Mouse (Mus musculus) colon, adult 2 months (tissue): ENCODE data around the gene Tradd. TPM values are rescaled to one million over a fixed set of nuclear protein-coding genes. Genes with fewer than 3 reads are reported as not detected.

Experiments
- polyA plus RNA-seq: library from polyadenylated mRNA; depleted of rRNA; stranded (reverse); fragments of >200 nt; gene quantifications from 2 replicates; pipeline ENCODE4 v1.2.3, GENCODE M21; 2012; rRNA removed

Gene Tradd
- 129 and 138 TPM in 2 replicates for polyA plus RNA-seq

GRCm38 (mm10) chr8:105264024-105264982, at the start of gene Tradd, which contains the start of gene Fbxl8:
Gene Tradd (minus strand): TSS chr8:105264609.
Gene Fbxl8 (plus strand): TSS chr8:105264648.

DNA sequence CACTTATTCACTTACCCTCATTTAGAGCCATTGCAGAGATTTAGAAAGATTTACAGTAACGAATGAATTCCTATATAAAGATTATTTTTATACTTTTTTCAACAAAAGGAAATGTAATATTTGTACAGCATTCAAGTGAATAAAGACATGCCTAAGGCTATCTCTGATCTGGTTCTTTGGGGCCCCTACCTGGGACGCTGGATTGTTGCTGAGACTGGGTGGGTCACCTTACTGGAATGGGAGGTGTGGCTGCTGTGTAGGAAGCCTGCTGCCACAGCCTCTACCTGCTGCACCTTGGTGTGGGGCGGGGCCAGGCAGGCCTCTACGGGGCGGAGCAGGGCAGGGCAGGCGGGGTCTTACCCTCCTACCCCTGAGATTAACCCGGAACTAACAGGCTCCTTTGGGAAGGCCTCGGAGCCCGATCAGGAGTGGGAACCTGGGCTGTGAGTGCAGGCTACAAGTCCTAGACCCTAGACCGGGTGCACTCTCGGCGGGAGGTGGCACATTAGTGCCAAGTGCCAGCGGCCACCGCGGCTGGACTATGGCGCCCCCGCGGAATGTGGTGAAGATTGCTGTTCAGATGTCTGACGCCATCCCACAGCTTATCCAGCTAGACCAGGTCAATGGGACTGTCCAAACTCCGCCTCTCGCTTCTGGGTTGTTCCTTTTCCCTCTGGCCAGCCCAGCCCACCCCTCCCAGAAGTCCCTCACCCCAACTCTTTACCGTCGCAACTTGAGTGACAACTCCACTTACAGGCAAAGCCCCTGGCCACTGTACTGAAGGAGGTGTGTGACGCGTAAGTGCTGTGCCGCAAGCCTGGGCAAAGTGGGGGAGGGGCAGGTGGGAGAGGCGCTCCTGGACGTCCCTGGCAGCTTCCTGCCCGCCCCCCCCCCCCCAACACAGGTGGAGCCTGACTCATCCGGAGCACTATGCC, 41.1 kb upstream of the Tradd start, which contains the start of gene Elmo3:
Elmo3 (plus strand) TSS at position 391 of the 935 bp plus-strand sequence.

GRCm38 (mm10) chr8:105297511-105298192, 33.2 kb upstream of the Tradd start, which contains the start of gene E2f4:
Gene E2f4 (plus strand): TSS chr8:105297663.

DNA sequence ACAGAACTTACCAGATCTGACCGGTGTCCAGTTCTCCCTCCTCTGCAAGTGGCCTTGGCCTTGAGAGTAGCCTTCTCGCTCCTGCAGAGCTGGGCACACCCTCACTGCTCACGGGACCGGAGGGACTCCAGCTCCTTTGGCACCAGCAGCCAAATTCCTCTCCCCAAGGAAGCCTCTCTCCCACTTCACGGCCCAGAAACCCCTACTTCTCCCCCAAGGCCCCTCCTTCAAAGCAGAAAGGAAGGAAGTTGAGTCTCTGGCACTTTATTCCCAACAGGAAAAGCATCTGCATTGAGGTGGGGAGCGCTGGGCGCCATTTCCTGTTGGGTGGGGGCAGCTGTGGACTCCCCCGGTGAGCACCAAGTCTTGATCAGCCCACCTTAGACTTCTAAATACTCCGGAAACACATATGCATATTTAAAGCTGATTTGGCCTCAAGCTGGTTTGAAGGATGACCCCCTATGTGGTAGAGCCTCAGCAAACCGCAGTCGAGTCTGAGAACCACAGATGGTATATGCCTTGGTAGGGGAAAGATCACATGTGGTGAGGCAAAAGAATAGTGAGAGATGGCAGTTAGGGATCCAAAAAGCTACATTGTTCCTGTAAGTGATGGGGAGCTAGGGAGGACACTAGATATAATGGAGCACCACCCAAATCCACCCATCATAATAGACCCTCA, 31.6 kb upstream of the Tradd start, which contains the start of gene Exoc3l:
Exoc3l (minus strand) TSS at position 207 of the 679 bp plus-strand sequence.

GRCm38 (mm10) chr8:105289805-105290460, 25.5 kb upstream of the Tradd start, which contains the start of gene 4931428F04Rik:
Gene 4931428F04Rik (minus strand): TSS chr8:105289864.

GRCm38 (mm10) chr8:105275840-105276239, 11.4 kb upstream of the Tradd start, which contains the start of gene Nol3:
Gene Nol3 (plus strand): TSS chr8:105276140.

DNA sequence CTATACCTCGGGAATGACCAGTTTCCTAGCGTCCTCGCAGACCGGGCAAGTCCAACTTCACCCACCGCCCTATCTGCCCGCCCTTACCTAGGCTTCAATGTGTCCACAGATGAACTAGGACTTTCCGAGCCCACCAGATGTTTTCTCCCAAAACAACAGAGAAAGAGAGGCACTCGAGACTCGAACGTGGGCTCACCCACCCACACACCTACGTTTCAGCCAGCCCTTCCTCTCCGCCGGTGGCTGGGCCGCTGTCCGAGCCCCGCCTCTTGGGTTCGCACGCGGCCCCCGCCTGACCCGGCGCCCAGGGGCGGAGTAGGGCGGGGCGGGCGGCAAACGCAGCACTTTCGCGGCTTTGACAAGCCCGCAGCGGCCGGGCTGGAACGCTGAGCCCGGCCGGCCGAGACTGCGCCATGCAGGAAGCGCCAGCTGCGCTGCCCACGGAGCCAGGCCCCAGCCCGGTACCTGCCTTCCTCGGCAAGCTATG, 5.1 kb upstream of the Tradd start, which contains the start of gene Hsf4:
Hsf4 (plus strand) TSS at position 341 of the 487 bp plus-strand sequence.

GRCm38 (mm10) chr8:105254966-105255350, 9.5 kb downstream of the Tradd start, which contains the start of gene B3gnt9:
Gene B3gnt9 (minus strand): TSS chr8:105255153.

DNA sequence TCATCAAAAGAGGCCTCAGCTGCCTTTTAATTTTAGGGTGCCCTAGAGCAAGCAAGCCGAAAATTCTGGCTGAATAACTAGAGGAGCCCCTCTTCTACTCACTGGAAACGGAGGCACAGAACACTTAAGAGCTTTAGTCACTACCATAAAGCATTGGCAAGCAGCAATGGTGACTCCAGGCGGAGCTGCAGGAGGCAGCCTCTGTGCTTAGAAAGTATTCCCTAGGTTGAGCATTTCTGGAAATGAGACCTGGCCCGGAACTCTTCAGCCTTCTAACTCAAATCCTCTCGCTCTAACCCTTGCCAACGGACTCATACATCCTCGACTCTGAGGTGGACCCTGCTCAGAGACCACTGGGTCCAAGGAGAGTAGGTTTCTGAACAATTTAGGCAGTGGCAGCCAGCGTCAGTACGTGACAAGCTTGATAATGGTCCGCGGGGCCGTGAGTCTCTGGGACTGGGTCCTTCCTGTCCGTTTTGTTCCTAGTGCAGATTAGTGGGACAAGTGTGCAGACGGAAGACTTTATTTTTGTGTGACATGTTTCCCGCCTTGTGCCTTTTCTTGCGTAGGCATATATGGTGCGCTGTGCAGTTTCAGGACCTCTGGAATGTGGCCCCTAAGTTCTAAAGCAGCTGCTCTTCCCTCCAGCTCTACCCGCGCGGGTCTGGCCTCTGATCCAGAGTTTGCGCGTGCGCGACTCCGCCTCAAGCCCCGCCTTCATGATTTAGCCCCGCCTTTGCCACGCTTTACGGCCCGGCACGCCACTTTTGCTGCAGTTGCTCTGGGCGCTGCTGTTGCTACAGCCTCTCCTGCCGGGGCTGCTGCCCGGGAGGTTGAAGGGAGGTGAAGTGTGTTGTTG, 39.8 kb downstream of the Tradd start, which contains the start of gene D230025D16Rik:
D230025D16Rik (plus strand) TSS at position 733 of the 859 bp plus-strand sequence.

Other genes starting within 250 kb of the Tradd start
- not detected in 2 replicates for gene Ces3a, start 216.0 kb downstream of the Tradd start, polyA plus RNA-seq
- gene Ces3b, start 180.9 kb downstream of the Tradd start, polyA plus RNA-seq = 0.07 TPM in 1 of 2 replicates, not detected in the other
- not detected in 2 replicates for gene Ces4a, start 132.8 kb downstream of the Tradd start, polyA plus RNA-seq
- 6.9 and 10.0 TPM in 2 replicates for gene Cbfb, start 93.9 kb downstream of the Tradd start, polyA plus RNA-seq
- 14.8 and 16.9 TPM in 2 replicates for gene D230025D16Rik, start 39.5 kb downstream of the Tradd start, polyA plus RNA-seq
- gene B3gnt9, start 9.5 kb downstream of the Tradd start, polyA plus RNA-seq = 35.2 and 44.8 TPM in 2 replicates
- gene Fbxl8, start within 50 bp of the Tradd start, polyA plus RNA-seq = 32.7 and 38.4 TPM in 2 replicates
- 2.5 and 2.8 TPM in 2 replicates for gene Hsf4, start 5.2 kb upstream of the Tradd start, polyA plus RNA-seq
- gene Nol3, start 11.5 kb upstream of the Tradd start, polyA plus RNA-seq = 3.5 and 4.6 TPM in 2 replicates
- gene 4931428F04Rik, start 25.3 kb upstream of the Tradd start, polyA plus RNA-seq = 4.0 TPM in 2 replicates
- 2.5 and 4.1 TPM in 2 replicates for gene Exoc3l, start 31.5 kb upstream of the Tradd start, polyA plus RNA-seq
- gene E2f4, start 33.1 kb upstream of the Tradd start, polyA plus RNA-seq = 125 and 134 TPM in 2 replicates
- 87.8 and 103 TPM in 2 replicates for gene Elmo3, start 41.0 kb upstream of the Tradd start, polyA plus RNA-seq
- 7.6 and 9.6 TPM in 2 replicates for gene Lrrc29, start 61.7 kb upstream of the Tradd start, polyA plus RNA-seq
- gene Tmem208, start 61.7 kb upstream of the Tradd start, polyA plus RNA-seq = 89.6 and 121 TPM in 2 replicates
- gene Fhod1, start 83.3 kb upstream of the Tradd start, polyA plus RNA-seq = 40.7 and 41.1 TPM in 2 replicates
- gene Slc9a5, start 84.2 kb upstream of the Tradd start, polyA plus RNA-seq = 9.1 and 11.1 TPM in 2 replicates
- 0.37 and 0.56 TPM in 2 replicates for gene Plekhg4, start 108.7 kb upstream of the Tradd start, polyA plus RNA-seq
- gene Kctd19, start 148.9 kb upstream of the Tradd start, polyA plus RNA-seq = 0.05 TPM in 1 of 2 replicates, not detected in the other
- gene Lrrc36, start 149.0 kb upstream of the Tradd start, polyA plus RNA-seq = 0.16 and 0.56 TPM in 2 replicates
- 319 and 403 TPM in 2 replicates for gene Tppp3, start 206.9 kb upstream of the Tradd start, polyA plus RNA-seq
- 52.7 and 54.0 TPM in 2 replicates for gene Zdhhc1, start 232.3 kb upstream of the Tradd start, polyA plus RNA-seq